In genomic region chr7:44441180-44441579, GRCm38 (mm10) we compare ENCODE assay signal across 11 mouse cellular contexts. TPM values are rescaled to one million over a fixed set of nuclear protein-coding genes. Genes with fewer than 3 reads are reported as not detected.
DNase-seq lines count a peak whose midpoint lies in the region; ATAC-seq lines count a peak whose summit lies in the region.
"Had no signal": no experiment of that assay in that cellular context is flagged by ENCODE, and none has a peak within 500 bp of the region (broad histone marks: within the 10 kb centered on the region; RNA-seq: fewer than 3 reads in every experiment).

No protein-coding gene starts in this region.

- H3K27ac ChIP-seq in heart, embryonic 16.5 days (ENCODE audit: low read length) = no peak overlapping the region
- no peak overlapping the region for H3K27ac ChIP-seq in embryonic facial prominence, embryonic 15.5 days (replicated peaks)
- peak overlapping the region; percentile 99 for H3K27ac ChIP-seq in hindbrain, embryonic 12.5 days
- peak overlapping the region; percentile 99 for H3K27ac ChIP-seq in midbrain, embryonic 14.5 days (replicated peaks; ENCODE audit: low read depth, low read length)

- whole genome bisulfite sequencing in heart, embryonic 16.5 days = 7% methylated on average over 1 of the region's 1 CpGs
- WGBS in embryonic facial prominence, embryonic 15.5 days = 11% methylated on average over 1 of the region's 1 CpGs
- WGBS in hindbrain, embryonic 12.5 days = 0% methylated on average over 1 of the region's 1 CpGs
- 15% methylated on average over 1 of the region's 1 CpGs for WGBS in midbrain, embryonic 14.5 days

- DNase-seq in heart, postnatal 10 days = no peak
- DNase-seq in midbrain, embryonic 14.5 days = no peak
- no peak for DNase-seq in ovary, postnatal 14 days (ENCODE audit: low spot score)
- DNase-seq in layer of hippocampus, adult 11-12 months (ENCODE audit: low spot score) = no peak
- DNase-seq in lung, adult 18-20 months = no peak
- DNase-seq: heart, adult 11 months; thymus, postnatal 4 days had no signal

- intact Hi-C loops in heart, postnatal 10 days (cut with DNase I) = no loop called here

- no peak overlapping the region; the same call in 1 of the 2 replicates for H3K4me3 ChIP-seq in heart, embryonic 16.5 days (ENCODE audit: low read length)
- 0 out of 2 replicates have a peak overlapping the region, but pooled peaks have one; percentile 37 for H3K4me3 ChIP-seq in embryonic facial prominence, embryonic 15.5 days (replicated peaks)
- H3K4me3 ChIP-seq in hindbrain, embryonic 12.5 days = peak overlapping the region; percentile 71
- H3K4me3 ChIP-seq in midbrain, embryonic 14.5 days (replicated peaks; ENCODE audit: low read depth, low read length) = peak overlapping the region; percentile 69

- H3K9ac ChIP-seq in heart, embryonic 16.5 days (ENCODE audit: low read length) = no peak overlapping the region
- no peak overlapping the region for H3K9ac ChIP-seq in embryonic facial prominence, embryonic 15.5 days
- H3K9ac ChIP-seq in hindbrain, embryonic 12.5 days = peak overlapping the region; percentile 99; the same call in 1 of the 2 replicates
- H3K9ac ChIP-seq in midbrain, embryonic 14.5 days (replicated peaks; ENCODE audit: low read length) = peak overlapping the region; percentile 97

- ATAC-seq in heart, embryonic 16.5 days (replicated peaks; ENCODE audit: extremely low read depth, insufficient read depth, low FRiP score) = no peak
- no peak for ATAC-seq in embryonic facial prominence, embryonic 15.5 days (ENCODE audit: insufficient number of reproducible peaks, low FRiP score, low TSS enrichment, low read depth)
- ATAC-seq in hindbrain, embryonic 12.5 days (ENCODE audit: low FRiP score) = no peak; the same call in 1 of the 2 replicates
- no peak for ATAC-seq in midbrain, embryonic 14.5 days (ENCODE audit: low FRiP score, low TSS enrichment)

- H3K9me3 ChIP-seq in heart, embryonic 16.5 days (replicated peaks; ENCODE audit: control insufficient read depth, low read length) = no peaks in the 10 kb centered on the region
- H3K9me3 ChIP-seq in embryonic facial prominence, embryonic 15.5 days (replicated peaks) = no peaks in the 10 kb centered on the region
- H3K9me3 ChIP-seq in hindbrain, embryonic 12.5 days (replicated peaks) = no peaks in the 10 kb centered on the region
- H3K9me3 ChIP-seq in midbrain, embryonic 14.5 days (ENCODE audit: control insufficient read depth, low read length) = no peaks in the 10 kb centered on the region

- peak overlapping the region; percentile 69; the same call in 1 of the 2 replicates for H3K4me2 ChIP-seq in heart, embryonic 16.5 days (ENCODE audit: low read depth, low read length)
- peak overlapping the region; percentile 51; the same call in 1 of the 2 replicates for H3K4me2 ChIP-seq in embryonic facial prominence, embryonic 15.5 days (replicated peaks)
- peak overlapping the region; percentile 87 for H3K4me2 ChIP-seq in hindbrain, embryonic 12.5 days (replicated peaks)
- H3K4me2 ChIP-seq in midbrain, embryonic 14.5 days (ENCODE audit: low read length) = peak overlapping the region; percentile 97

- H3K4me1 ChIP-seq in heart, embryonic 16.5 days (ENCODE audit: control insufficient read depth, insufficient read depth, low read length) = peaks cover 25% of the 10 kb centered on the region
- H3K4me1 ChIP-seq in embryonic facial prominence, embryonic 15.5 days = peaks cover 13% of the 10 kb centered on the region
- peaks cover 48% of the 10 kb centered on the region for H3K4me1 ChIP-seq in hindbrain, embryonic 12.5 days
- H3K4me1 ChIP-seq in midbrain, embryonic 14.5 days (ENCODE audit: control insufficient read depth, insufficient read depth, low read length) = peaks cover 43% of the 10 kb centered on the region

- peaks cover 52% of the 10 kb centered on the region for H3K27me3 ChIP-seq in heart, embryonic 16.5 days (ENCODE audit: control insufficient read depth, insufficient read depth, low read length)
- H3K27me3 ChIP-seq in embryonic facial prominence, embryonic 15.5 days = peaks cover 85% of the 10 kb centered on the region
- peaks cover 39% of the 10 kb centered on the region for H3K27me3 ChIP-seq in hindbrain, embryonic 12.5 days
- H3K27me3 ChIP-seq in midbrain, embryonic 14.5 days (ENCODE audit: control insufficient read depth, insufficient read depth, low read length) = no peaks in the 10 kb centered on the region

- H3K36me3 ChIP-seq in heart, embryonic 16.5 days (ENCODE audit: control insufficient read depth, insufficient read depth) = no peaks in the 10 kb centered on the region
- no peaks in the 10 kb centered on the region for H3K36me3 ChIP-seq in embryonic facial prominence, embryonic 15.5 days
- H3K36me3 ChIP-seq in hindbrain, embryonic 12.5 days = peaks cover 14% of the 10 kb centered on the region
- peaks cover 19% of the 10 kb centered on the region for H3K36me3 ChIP-seq in midbrain, embryonic 14.5 days (ENCODE audit: control insufficient read depth, insufficient read depth, low read length)

RNA-seq across cellular contexts. Expression of gene Lrrc4b, which starts 12.4 kb away (rescaled TPM):
- 1.2 and 1.3 TPM in 2 replicates for polyA plus RNA-seq in heart, embryonic 16.5 days (2015; fragmentation: Nextera tagmentation; extraction: Ambion mirVana)
- 10 to 100 TPM; 28.3 to 39.0 TPM for total RNA-seq in heart, postnatal 10 days (2021)
- 1.3 TPM in 2 replicates for polyA plus RNA-seq in embryonic facial prominence, embryonic 15.5 days (2015; fragmentation: Nextera tagmentation; extraction: Ambion mirVana)
- polyA plus RNA-seq in hindbrain, embryonic 12.5 days (2016; fragmentation: Nextera tagmentation; extraction: Ambion mirVana) = 12.6 and 12.7 TPM in 2 replicates
- polyA plus RNA-seq in midbrain, embryonic 14.5 days (2014; fragmentation: Nextera tagmentation; extraction: Ambion mirVana) = 28.4 and 39.0 TPM in 2 replicates

RNA-seq across cellular contexts. Expression of gene Aspdh, which starts 24.0 kb away (rescaled TPM):
- 0.62 and 1.2 TPM in 2 replicates for polyA plus RNA-seq in heart, embryonic 16.5 days (2015; fragmentation: Nextera tagmentation; extraction: Ambion mirVana)
- under 1 TPM; 0.79 to 0.93 TPM for total RNA-seq in heart, postnatal 10 days (2021)
- polyA plus RNA-seq in embryonic facial prominence, embryonic 15.5 days (2015; fragmentation: Nextera tagmentation; extraction: Ambion mirVana) = 0.20 and 0.81 TPM in 2 replicates
- 1.3 and 3.9 TPM in 2 replicates for polyA plus RNA-seq in hindbrain, embryonic 12.5 days (2016; fragmentation: Nextera tagmentation; extraction: Ambion mirVana)
- polyA plus RNA-seq in midbrain, embryonic 14.5 days (2014; fragmentation: Nextera tagmentation; extraction: Ambion mirVana) = 8.6 and 8.9 TPM in 2 replicates
- polyA plus RNA-seq: spleen, adult 2 months had no signal

RNA-seq across cellular contexts. Expression of gene Josd2, which starts 26.6 kb away (rescaled TPM):
- polyA plus RNA-seq in heart, embryonic 16.5 days (2015; fragmentation: Nextera tagmentation; extraction: Ambion mirVana) = 157 and 169 TPM in 2 replicates
- total RNA-seq in heart, postnatal 10 days (2021) = 10 to 100 TPM; 70.3 to 79.0 TPM
- polyA plus RNA-seq in embryonic facial prominence, embryonic 15.5 days (2015; fragmentation: Nextera tagmentation; extraction: Ambion mirVana) = 121 and 124 TPM in 2 replicates
- polyA plus RNA-seq in hindbrain, embryonic 12.5 days (2016; fragmentation: Nextera tagmentation; extraction: Ambion mirVana) = 60.5 and 65.1 TPM in 2 replicates
- 27.9 and 32.5 TPM in 2 replicates for polyA plus RNA-seq in midbrain, embryonic 14.5 days (2014; fragmentation: Nextera tagmentation; extraction: Ambion mirVana)

RNA-seq across cellular contexts. Expression of gene Emc10, which starts 55.1 kb away (rescaled TPM):
- polyA plus RNA-seq in heart, embryonic 16.5 days (2015; fragmentation: Nextera tagmentation; extraction: Ambion mirVana) = 87.9 and 88.7 TPM in 2 replicates
- 100 to 1,000 TPM; 101 to 102 TPM for total RNA-seq in heart, postnatal 10 days (2021)
- 140 and 149 TPM in 2 replicates for polyA plus RNA-seq in embryonic facial prominence, embryonic 15.5 days (2015; fragmentation: Nextera tagmentation; extraction: Ambion mirVana)
- polyA plus RNA-seq in hindbrain, embryonic 12.5 days (2016; fragmentation: Nextera tagmentation; extraction: Ambion mirVana) = 134 and 142 TPM in 2 replicates
- polyA plus RNA-seq in midbrain, embryonic 14.5 days (2014; fragmentation: Nextera tagmentation; extraction: Ambion mirVana) = 152 and 163 TPM in 2 replicates

RNA-seq across cellular contexts. Expression of gene Fam71e1, which starts 55.2 kb away (rescaled TPM):
- polyA plus RNA-seq in heart, embryonic 16.5 days (2015; fragmentation: Nextera tagmentation; extraction: Ambion mirVana) = 6.8 and 7.6 TPM in 2 replicates
- total RNA-seq in heart, postnatal 10 days (2021) = 1 to 10 TPM; 5.1 to 6.0 TPM
- polyA plus RNA-seq in embryonic facial prominence, embryonic 15.5 days (2015; fragmentation: Nextera tagmentation; extraction: Ambion mirVana) = 12.0 and 14.7 TPM in 2 replicates
- 25.2 and 26.0 TPM in 2 replicates for polyA plus RNA-seq in hindbrain, embryonic 12.5 days (2016; fragmentation: Nextera tagmentation; extraction: Ambion mirVana)
- 26.8 and 28.6 TPM in 2 replicates for polyA plus RNA-seq in midbrain, embryonic 14.5 days (2014; fragmentation: Nextera tagmentation; extraction: Ambion mirVana)

Comparison
In these comparisons a context has a peak if more than half of its experiments do, and no peak if none do; other contexts are left out.
1. H3K27ac ChIP-seq: peak in hindbrain, embryonic 12.5 days (single experiment) and midbrain, embryonic 14.5 days (single experiment); none in heart, embryonic 16.5 days (single experiment) and embryonic facial prominence, embryonic 15.5 days (single experiment).
2. H3K9ac ChIP-seq: peak in hindbrain, embryonic 12.5 days (single experiment) and midbrain, embryonic 14.5 days (single experiment); none in heart, embryonic 16.5 days (single experiment) and embryonic facial prominence, embryonic 15.5 days (single experiment).
3. Peak in every context shown above with its lines, with median percentiles within 50 percentile points of each other: H3K4me2 ChIP-seq.